Mouse (Mus musculus): Measurements from ENCODE around the gene Baz2a. TPM values are rescaled to one million over a fixed set of nuclear protein-coding genes. Genes with fewer than 3 reads are reported as not detected.

Baz2a gene
- polyA plus RNA-seq, 1 experiment from 2014 or later = 14.7 TPM

- peak overlapping the region; percentile 94 for H3K27ac ChIP-seq (replicated peaks)
- H3K9me3 ChIP-seq = no peaks in the 10 kb centered on the region
- H3K4me1 ChIP-seq = peaks cover 58% of the 10 kb centered on the region
- H3K36me3 ChIP-seq (replicated peaks) = peaks cover 12% of the 10 kb centered on the region; the same call in 1 of the 2 replicates
- WGBS = under 1% methylated on average over 86 of the region's 86 CpGs
- peak; percentile 96 for DNase-seq (ENCODE audit: low spot score)
- peak overlapping the region; percentile 98 for H3K4me3 ChIP-seq
- no peaks in the 10 kb centered on the region for H3K27me3 ChIP-seq (replicated peaks; ENCODE audit: low read depth, poor library complexity, severe bottlenecking)
These were observed 5.6 kb downstream of the Baz2a start for GRCm38 (mm10) chr10:128096693-128097586.

DNA sequence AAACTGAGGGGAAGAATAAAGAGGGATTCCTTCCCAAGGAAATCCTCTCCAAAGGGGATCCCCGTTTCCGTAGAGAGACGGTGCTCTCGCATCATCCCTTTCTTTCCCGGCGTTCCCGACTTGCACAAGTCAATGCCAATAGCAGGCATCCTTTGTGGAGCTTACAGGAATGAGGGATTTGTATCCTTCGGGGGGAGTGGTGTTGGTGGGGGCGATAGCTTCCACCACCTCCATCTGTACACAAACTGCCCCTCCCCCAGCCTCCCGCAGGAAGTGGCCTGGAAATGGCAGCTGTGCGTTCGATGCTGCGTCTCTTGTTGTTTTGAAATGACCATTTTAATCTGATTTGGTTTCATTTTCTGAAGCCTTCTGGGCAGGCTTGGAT lies 6.2 kb downstream of the Baz2a start:
- peaks cover 13% of the 10 kb centered on the region; the same call in 1 of the 2 replicates for H3K36me3 ChIP-seq (replicated peaks)
- peak; percentile 64 for DNase-seq (ENCODE audit: low spot score)
- no peaks in the 10 kb centered on the region for H3K27me3 ChIP-seq (replicated peaks; ENCODE audit: low read depth, poor library complexity, severe bottlenecking)
- peak overlapping the region; percentile 94 for H3K27ac ChIP-seq (replicated peaks)
- H3K4me1 ChIP-seq = peaks cover 51% of the 10 kb centered on the region
- WGBS = 0% methylated on average over 13 of the region's 13 CpGs
- no peaks in the 10 kb centered on the region for H3K9me3 ChIP-seq
- H3K4me3 ChIP-seq = peak overlapping the region; percentile 98

DNA sequence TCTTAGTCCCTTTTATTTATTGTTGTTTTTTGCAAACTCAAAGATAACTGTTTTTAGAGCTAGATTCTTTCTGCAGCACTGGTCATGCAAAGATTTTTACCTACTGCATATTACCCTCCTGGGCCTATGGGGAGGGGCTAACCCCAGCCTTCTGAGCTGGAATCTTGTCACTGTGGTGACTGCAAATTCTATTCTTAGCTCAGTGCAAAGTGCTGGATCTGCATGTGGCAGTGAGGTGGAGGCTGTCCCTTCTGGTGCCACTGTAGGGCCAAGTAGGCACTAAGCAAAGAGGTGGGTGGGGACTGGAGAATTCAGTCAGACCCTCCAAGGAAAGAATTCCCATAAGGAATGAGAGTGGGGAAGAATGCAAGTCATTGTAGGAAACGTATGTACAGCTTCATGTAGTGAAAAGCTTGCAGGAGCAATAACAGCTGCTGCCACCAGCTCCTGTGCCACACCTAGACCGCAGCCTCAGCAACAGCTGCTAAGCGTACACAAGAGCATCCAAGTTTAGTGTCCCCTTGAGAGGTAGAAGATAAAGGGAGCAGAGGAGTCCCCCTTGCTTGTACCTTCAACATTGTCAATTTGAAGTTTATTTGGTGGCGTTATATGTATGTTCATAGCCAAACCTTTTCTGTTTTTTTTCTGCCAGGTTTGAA lies 18.9 kb downstream of the Baz2a start:
- peaks cover 67% of the 10 kb centered on the region for H3K36me3 ChIP-seq (replicated peaks)

DNA sequence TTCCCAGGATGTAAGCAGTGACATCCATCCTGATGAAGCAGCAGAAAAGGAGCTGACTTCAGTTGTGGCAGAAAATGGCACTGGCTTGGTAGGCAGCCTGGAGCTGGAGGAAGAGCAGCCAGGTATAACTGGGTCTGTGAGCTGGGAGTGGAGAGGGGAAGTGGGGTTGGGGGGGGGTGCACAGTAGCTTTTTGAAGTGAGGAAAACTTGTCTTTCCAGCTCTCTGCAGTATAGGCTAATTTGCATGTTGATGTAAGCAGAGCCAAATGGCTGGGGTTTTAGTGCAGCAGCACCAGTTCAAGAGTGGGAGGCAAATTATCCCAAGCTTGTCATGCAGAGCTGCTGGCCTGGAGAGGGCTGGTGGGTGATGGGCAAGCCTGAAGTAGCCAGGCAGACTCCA lies 19.9 kb downstream of the Baz2a start:
- Histone ChIP-seq H3K27ac (replicated peaks) (no peak overlapping the region), H3K4me1 (no peaks in the 10 kb centered on the region), H3K4me3 (no peak overlapping the region), H3K36me3 (replicated peaks) (peaks cover 76% of the 10 kb centered on the region), H3K9me3 (no peaks in the 10 kb centered on the region), H3K27me3 (replicated peaks; ENCODE audit: low read depth, poor library complexity, severe bottlenecking) (no peaks in the 10 kb centered on the region)
- DNase-seq (ENCODE audit: low spot score) = no peak

More for the DNA sequence above, 18.9 kb downstream of the Baz2a start:
- WGBS = 92% methylated on average over 4 of the region's 4 CpGs
- no peaks in the 10 kb centered on the region for H3K9me3 ChIP-seq
- no peaks in the 10 kb centered on the region for H3K27me3 ChIP-seq (replicated peaks; ENCODE audit: low read depth, poor library complexity, severe bottlenecking)
- H3K4me1 ChIP-seq = no peaks in the 10 kb centered on the region
- no peak overlapping the region for H3K27ac ChIP-seq (replicated peaks)
- H3K4me3 ChIP-seq = no peak overlapping the region
- no peak for DNase-seq (ENCODE audit: low spot score)

- peaks cover 98% of the 10 kb centered on the region for H3K36me3 ChIP-seq (replicated peaks)
- 92% methylated on average over 7 of the region's 7 CpGs for WGBS
- H3K4me3 ChIP-seq = no peak overlapping the region
- H3K27me3 ChIP-seq (replicated peaks; ENCODE audit: low read depth, poor library complexity, severe bottlenecking) = no peaks in the 10 kb centered on the region
- H3K27ac ChIP-seq (replicated peaks) = no peak overlapping the region
- no peak for DNase-seq (ENCODE audit: low spot score)
- no peaks in the 10 kb centered on the region for H3K4me1 ChIP-seq
- H3K9me3 ChIP-seq = no peaks in the 10 kb centered on the region
These were observed 32.5 kb downstream of the Baz2a start for GRCm38 (mm10) chr10:128123833-128124232.

DNA sequence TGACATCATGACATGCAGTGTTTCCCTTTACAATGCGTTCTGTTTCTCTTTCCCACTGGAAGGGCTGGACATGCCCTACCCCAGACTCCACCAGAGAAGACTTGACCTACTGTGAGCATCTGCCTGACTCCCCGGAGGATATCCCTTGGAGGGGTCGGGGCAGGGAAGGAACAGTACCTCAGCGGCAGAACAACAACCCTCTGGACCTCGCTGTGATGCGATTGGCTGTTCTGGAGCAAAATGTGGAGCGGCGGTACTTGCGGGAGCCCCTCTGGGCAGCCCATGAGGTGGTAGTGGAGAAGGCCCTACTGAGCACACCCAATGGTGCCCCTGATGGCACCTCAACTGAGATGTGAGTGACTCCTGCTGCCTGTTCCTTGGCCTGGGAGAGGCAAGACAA lies 33.5 kb downstream of the Baz2a start:
- no peaks in the 10 kb centered on the region for H3K4me1 ChIP-seq
- WGBS = 95% methylated on average over 9 of the region's 9 CpGs
- H3K4me3 ChIP-seq = no peak overlapping the region
- no peaks in the 10 kb centered on the region for H3K9me3 ChIP-seq
- H3K27ac ChIP-seq (replicated peaks) = no peak overlapping the region
- no peaks in the 10 kb centered on the region for H3K27me3 ChIP-seq (replicated peaks; ENCODE audit: low read depth, poor library complexity, severe bottlenecking)
- peaks cover 95% of the 10 kb centered on the region for H3K36me3 ChIP-seq (replicated peaks)
- DNase-seq (ENCODE audit: low spot score) = no peak

DNA sequence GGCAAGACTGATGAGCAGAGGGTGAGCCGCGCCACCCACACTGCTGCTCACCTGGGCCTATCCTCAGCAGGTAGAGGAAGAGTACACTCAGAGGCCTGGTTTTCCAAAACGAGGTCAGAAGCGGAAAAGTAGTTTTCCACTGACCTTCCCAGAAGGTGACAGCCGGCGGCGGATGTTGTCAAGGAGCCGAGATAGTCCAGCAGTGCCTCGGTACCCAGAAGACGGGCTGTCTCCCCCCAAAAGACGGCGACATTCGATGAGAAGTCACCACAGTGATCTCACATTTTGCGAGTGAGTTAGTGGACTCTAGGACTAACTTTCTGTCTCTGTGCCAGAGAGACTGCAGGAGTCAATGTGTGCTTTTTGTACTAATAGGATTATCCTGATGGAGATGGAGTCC lies 34.6 kb downstream of the Baz2a start:
- 94% methylated on average over 14 of the region's 14 CpGs for WGBS
- no peak overlapping the region for H3K27ac ChIP-seq (replicated peaks)
- DNase-seq (ENCODE audit: low spot score) = no peak
- H3K4me1 ChIP-seq = no peaks in the 10 kb centered on the region
- H3K36me3 ChIP-seq (replicated peaks) = peaks cover 95% of the 10 kb centered on the region
- no peaks in the 10 kb centered on the region for H3K9me3 ChIP-seq
- no peaks in the 10 kb centered on the region for H3K27me3 ChIP-seq (replicated peaks; ENCODE audit: low read depth, poor library complexity, severe bottlenecking)
- H3K4me3 ChIP-seq = no peak overlapping the region

GRCm38 (mm10) chr10:128127497-128127896 lies 36.1 kb downstream of the Baz2a start:
- WGBS = 79% methylated on average over 5 of the region's 5 CpGs
- Histone ChIP-seq H3K4me3 (no peak overlapping the region), H3K4me1 (no peaks in the 10 kb centered on the region), H3K27ac (replicated peaks) (no peak overlapping the region), H3K36me3 (replicated peaks) (peaks cover 95% of the 10 kb centered on the region), H3K27me3 (replicated peaks; ENCODE audit: low read depth, poor library complexity, severe bottlenecking) (no peaks in the 10 kb centered on the region), H3K9me3 (no peaks in the 10 kb centered on the region)
- no peak for DNase-seq (ENCODE audit: low spot score)

DNA sequence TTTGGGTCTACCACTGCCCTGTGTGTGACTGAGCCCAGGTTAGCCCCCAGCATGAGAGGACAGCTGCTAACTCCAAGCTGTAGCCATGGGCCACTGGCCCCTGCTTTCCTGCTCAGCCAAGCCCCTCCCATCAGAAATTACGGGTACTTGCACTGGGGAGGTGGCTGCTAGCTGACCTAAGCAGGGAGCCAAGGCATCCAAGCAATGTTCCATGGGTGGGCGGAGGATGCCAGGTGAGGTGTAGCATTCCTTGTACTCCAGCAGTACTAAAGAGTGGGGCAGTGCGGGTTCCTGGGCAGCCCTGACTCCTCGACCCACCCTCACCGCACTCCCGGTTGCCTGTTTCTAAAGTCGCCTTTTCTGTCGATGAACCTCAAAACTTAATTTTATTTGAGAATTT lies 36.8 kb downstream of the Baz2a start:
- H3K36me3 ChIP-seq (replicated peaks) = peaks cover 95% of the 10 kb centered on the region

DNA sequence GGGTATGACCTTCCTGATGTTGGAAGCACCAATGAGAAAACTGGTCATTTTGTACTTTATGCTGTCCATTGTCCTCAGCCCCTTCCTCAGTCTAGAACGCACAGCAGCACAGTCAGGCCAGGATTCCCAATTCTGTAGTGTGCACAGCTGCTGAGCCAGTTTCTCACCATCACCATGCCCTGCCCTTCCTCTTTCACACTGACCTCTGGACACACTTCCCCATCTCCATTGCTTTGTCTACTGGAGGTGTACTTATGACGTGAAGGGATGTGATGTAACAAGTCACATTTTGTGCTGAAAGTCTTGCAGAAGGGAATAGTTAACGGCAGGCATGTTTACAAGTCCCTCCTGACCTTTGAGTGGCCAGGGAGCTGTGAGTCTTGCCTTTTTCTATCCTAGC lies 39.9 kb downstream of the Baz2a start:
- H3K27ac ChIP-seq (replicated peaks) = no peak overlapping the region
- no peaks in the 10 kb centered on the region for H3K4me1 ChIP-seq
- 79% methylated on average over 3 of the region's 3 CpGs for WGBS
- DNase-seq (ENCODE audit: low spot score) = no peak
- no peaks in the 10 kb centered on the region for H3K27me3 ChIP-seq (replicated peaks; ENCODE audit: low read depth, poor library complexity, severe bottlenecking)
- H3K4me3 ChIP-seq = no peak overlapping the region
- H3K9me3 ChIP-seq = no peaks in the 10 kb centered on the region
- peaks cover 91% of the 10 kb centered on the region for H3K36me3 ChIP-seq (replicated peaks)

More for the DNA sequence above, 36.8 kb downstream of the Baz2a start:
- Histone ChIP-seq H3K4me3 (no peak overlapping the region), H3K27me3 (replicated peaks; ENCODE audit: low read depth, poor library complexity, severe bottlenecking) (no peaks in the 10 kb centered on the region), H3K9me3 (no peaks in the 10 kb centered on the region), H3K27ac (replicated peaks) (no peak overlapping the region), H3K4me1 (no peaks in the 10 kb centered on the region)
- no peak for DNase-seq (ENCODE audit: low spot score)
- 87% methylated on average over 8 of the region's 8 CpGs for WGBS

DNA sequence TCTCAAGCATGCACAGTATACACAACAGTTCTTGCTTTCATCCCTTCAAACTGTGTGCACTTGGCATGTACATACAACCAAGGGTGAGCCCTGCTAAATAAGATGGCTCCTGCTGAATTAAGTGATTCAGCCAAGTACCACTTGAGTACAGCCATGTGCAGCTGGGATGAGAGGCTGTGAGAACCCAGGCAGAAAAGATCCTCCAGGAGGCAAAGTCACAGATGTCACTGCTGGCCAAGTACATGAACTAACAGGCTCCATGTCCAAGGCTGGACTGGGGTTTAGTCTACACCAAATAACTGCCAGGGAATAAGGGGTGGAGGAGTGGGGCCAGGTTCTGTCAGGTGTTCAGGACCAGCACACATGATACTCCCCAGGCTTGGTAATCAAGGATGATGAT lies 40.4 kb downstream of the Baz2a start:
- no peak overlapping the region for H3K27ac ChIP-seq (replicated peaks)
- DNase-seq (ENCODE audit: low spot score) = no peak
- no peak overlapping the region for H3K4me3 ChIP-seq
- H3K36me3 ChIP-seq (replicated peaks) = peaks cover 85% of the 10 kb centered on the region
- no peaks in the 10 kb centered on the region for H3K27me3 ChIP-seq (replicated peaks; ENCODE audit: low read depth, poor library complexity, severe bottlenecking)
- no peaks in the 10 kb centered on the region for H3K9me3 ChIP-seq
- H3K4me1 ChIP-seq = no peaks in the 10 kb centered on the region

- Histone ChIP-seq H3K9me3 (no peaks in the 10 kb centered on the region), H3K27me3 (replicated peaks; ENCODE audit: low read depth, poor library complexity, severe bottlenecking) (no peaks in the 10 kb centered on the region), H3K36me3 (replicated peaks) (peaks cover 84% of the 10 kb centered on the region), H3K27ac (replicated peaks) (no peak overlapping the region; the same call in 1 of the 2 replicates), H3K4me3 (no peak overlapping the region), H3K4me1 (no peaks in the 10 kb centered on the region)
- WGBS = 42% methylated on average over 13 of the region's 13 CpGs
- DNase-seq (ENCODE audit: low spot score) = no peak
These were observed 42.4 kb downstream of the Baz2a start for GRCm38 (mm10) chr10:128133650-128134332.

All from embryonic facial prominence, embryonic 10.5 days (tissue).